Mouse (Mus musculus): ENCODE measurements around the gene Neu3. TPM values are rescaled to one million over a fixed set of nuclear protein-coding genes. Genes with fewer than 3 reads are reported as not detected.
"Not testable (repeated sequence)": the region's sequence is repeated elsewhere in the genome, so short reads cannot be mapped to it uniquely, and the experiment has no call there.

The Neu3 gene
- polyA plus RNA-seq, 1 experiment: 4.3 TPM

- no peak for DNase-seq (ENCODE audit: low read depth)
These were observed 6.2 kb upstream of the Neu3 start for GRCm38 (mm10) chr7:99834314-99834853.

GRCm38 (mm10) chr7:99833846-99834222 is 5.6 kb upstream of the Neu3 start:
- no peak for DNase-seq (ENCODE audit: low read depth)

- no peak for DNase-seq (ENCODE audit: low read depth)
These were observed 5.1 kb upstream of the Neu3 start for GRCm38 (mm10) chr7:99833115-99833845.

- no peak for DNase-seq (ENCODE audit: low read depth)
These were observed 2.1 kb downstream of the Neu3 start for GRCm38 (mm10) chr7:99826096-99826495.

GRCm38 (mm10) chr7:99825511-99825910 is 2.7 kb downstream of the Neu3 start:
- DNase-seq (ENCODE audit: low read depth): no peak

GRCm38 (mm10) chr7:99824649-99825483 is 3.4 kb downstream of the Neu3 start:
- DNase-seq (ENCODE audit: low read depth): no peak

- no peak for DNase-seq (ENCODE audit: low read depth)
These were observed 5.1 kb downstream of the Neu3 start for GRCm38 (mm10) chr7:99823045-99823663.

GRCm38 (mm10) chr7:99822426-99822825 is 5.8 kb downstream of the Neu3 start:
- no peak for DNase-seq (ENCODE audit: low read depth)

- no peak for DNase-seq (ENCODE audit: low read depth)
These were observed 6.3 kb downstream of the Neu3 start for GRCm38 (mm10) chr7:99821953-99822352.

- DNase-seq (ENCODE audit: low read depth): not testable (repeated sequence)
These were observed 10.0 kb downstream of the Neu3 start for GRCm38 (mm10) chr7:99818181-99818725.

GRCm38 (mm10) chr7:99813394-99813793 is 14.8 kb downstream of the Neu3 start:
- no peak for DNase-seq (ENCODE audit: low read depth)

GRCm38 (mm10) chr7:99811661-99812060 is 16.6 kb downstream of the Neu3 start:
- DNase-seq (ENCODE audit: low read depth): no peak

GRCm38 (mm10) chr7:99810814-99811213 is 17.4 kb downstream of the Neu3 start:
- no peak for DNase-seq (ENCODE audit: low read depth)

- not testable (repeated sequence) for DNase-seq (ENCODE audit: low read depth)
These were observed 21.2 kb downstream of the Neu3 start for GRCm38 (mm10) chr7:99807043-99807442.

GRCm38 (mm10) chr7:99805340-99805739 is 22.9 kb downstream of the Neu3 start:
- DNase-seq (ENCODE audit: low read depth): no peak

GRCm38 (mm10) chr7:99804033-99804432 is 24.2 kb downstream of the Neu3 start:
- not testable (repeated sequence) for DNase-seq (ENCODE audit: low read depth)

GRCm38 (mm10) chr7:99803535-99803934 is 24.7 kb downstream of the Neu3 start:
- DNase-seq (ENCODE audit: low read depth): no peak

GRCm38 (mm10) chr7:99799118-99799517 is 29.1 kb downstream of the Neu3 start:
- DNase-seq (ENCODE audit: low read depth): no peak

GRCm38 (mm10) chr7:99797911-99798647 is 30.1 kb downstream of the Neu3 start:
- DNase-seq (ENCODE audit: low read depth): no peak

GRCm38 (mm10) chr7:99797261-99797660 is 31.0 kb downstream of the Neu3 start:
- no peak for DNase-seq (ENCODE audit: low read depth)

- DNase-seq (ENCODE audit: low read depth): no peak
These were observed 31.7 kb downstream of the Neu3 start for GRCm38 (mm10) chr7:99796471-99796870.

Measured in gonadal fat pad, adult 2 months (tissue).